Mouse (Mus musculus) cerebellum, adult (tissue): ENCODE results near the gene Cyp2j9.
"Not testable (repeated sequence)": the region's sequence is repeated elsewhere in the genome, so short reads cannot be mapped to it uniquely, and the experiment has no call there.

Experiments
- ATAC-seq: cut with Nextera tagmentation; 2 replicates; pipeline ENCODE4 v1.9.2; 2017; ENCODE audit warnings: mild to moderate bottlenecking, moderate library complexity, mixed read lengths; ENCODE audit not compliant: insufficient number of reproducible peaks, low FRiP score, low TSS enrichment

The Cyp2j9 gene

DNA sequence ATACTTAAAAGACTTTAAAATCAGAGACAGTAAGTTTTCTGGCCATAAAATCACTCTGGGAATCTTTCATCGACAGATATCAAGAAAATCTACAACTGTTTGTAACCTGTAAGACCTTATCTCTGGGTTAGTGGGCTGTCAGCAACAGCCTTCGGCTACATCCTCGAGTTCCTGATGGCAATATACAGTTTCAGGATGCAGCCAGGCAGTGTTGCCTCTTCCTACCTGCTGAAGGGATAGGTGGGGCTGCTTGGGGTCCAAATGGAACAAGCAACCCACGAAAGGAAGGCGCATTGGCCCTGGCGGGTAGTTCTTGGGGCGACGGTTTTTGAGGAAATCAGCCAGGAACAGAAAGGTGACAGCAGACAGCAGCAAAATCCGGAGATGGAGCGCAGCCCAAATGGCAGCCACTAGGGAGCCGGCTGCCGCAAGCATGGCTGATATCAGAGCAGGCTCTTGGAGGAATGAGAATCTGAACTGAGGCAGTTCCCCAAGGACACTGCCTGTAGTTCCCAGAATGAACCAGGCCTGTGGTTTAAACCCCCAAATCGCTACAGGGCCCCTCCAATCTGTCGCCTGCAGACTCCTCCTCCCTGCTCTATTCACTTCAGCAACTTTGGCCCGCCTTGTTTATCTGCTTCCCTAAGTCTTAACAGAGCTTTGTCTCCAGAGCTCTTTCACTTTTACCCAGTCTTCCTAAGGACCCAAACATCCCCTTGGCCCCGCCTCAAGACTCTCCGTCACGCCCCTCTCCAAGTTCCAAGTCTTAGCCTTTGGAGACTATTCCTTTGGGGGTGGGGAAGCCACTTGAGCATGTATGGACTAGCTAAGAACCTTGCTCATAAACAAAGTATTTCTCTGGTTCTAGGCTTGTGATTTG is at the start of gene Cyp2j9:
TSS of gene Cyp2j9 (minus strand) at position 668 of the 880 bp plus-strand sequence.
- ATAC-seq, result peak; percentile 80

- no peak for ATAC-seq
Measured at GRCm38 (mm10) chr4:96635455-96635854, 44.1 kb upstream of the Cyp2j9 start.

- no peak for ATAC-seq
Measured at GRCm38 (mm10) chr4:96622474-96622873, 31.1 kb upstream of the Cyp2j9 start.

DNA sequence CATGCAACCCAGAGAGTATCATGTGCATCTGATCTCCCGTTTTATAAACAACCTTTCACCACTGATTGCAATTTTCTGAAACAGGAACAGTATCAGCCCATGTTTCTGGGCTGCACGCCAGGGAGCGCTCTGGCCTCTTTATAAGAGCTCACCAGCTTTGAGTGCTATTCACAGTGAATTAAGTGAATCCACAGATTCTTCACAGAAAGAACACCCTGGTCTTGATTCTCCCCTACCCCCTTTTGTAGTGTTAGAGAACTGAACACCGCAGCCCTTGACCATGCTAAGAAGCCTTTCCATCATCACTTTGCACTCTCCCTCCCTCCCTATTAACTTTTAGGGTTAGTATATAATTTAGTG is 393 bp upstream of the Cyp2j9 start:
- peak; percentile 65 for ATAC-seq

- ATAC-seq, result peak; percentile 20; the same call in 1 of the 2 replicates
Measured at GRCm38 (mm10) chr4:96581425-96582088, 9.8 kb downstream of the Cyp2j9 start.

DNA sequence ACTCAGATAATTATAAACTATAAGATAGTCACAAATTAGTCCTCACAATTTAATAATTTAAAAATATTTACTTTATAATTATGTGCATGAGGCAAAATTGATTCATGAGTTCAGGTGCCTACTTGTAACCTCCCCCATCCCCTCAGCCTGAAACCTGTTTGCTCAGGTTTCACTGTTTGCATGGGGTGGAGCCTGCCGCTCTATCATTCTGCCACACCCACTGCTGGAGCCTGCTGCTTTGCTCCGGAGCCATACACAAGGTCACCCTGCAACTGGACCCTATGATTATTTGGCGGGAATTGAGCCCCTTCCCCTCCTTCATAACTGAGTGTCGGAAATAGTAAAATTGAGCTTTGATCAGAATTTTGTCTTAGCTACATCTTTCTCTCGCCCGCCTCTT is 11.0 kb downstream of the Cyp2j9 start:
- ATAC-seq, result not testable (repeated sequence)

- no peak for ATAC-seq
Measured at GRCm38 (mm10) chr4:96569442-96569841, 21.9 kb downstream of the Cyp2j9 start.

- no peak for ATAC-seq
Measured at GRCm38 (mm10) chr4:96567988-96568387, 23.4 kb downstream of the Cyp2j9 start.

DNA sequence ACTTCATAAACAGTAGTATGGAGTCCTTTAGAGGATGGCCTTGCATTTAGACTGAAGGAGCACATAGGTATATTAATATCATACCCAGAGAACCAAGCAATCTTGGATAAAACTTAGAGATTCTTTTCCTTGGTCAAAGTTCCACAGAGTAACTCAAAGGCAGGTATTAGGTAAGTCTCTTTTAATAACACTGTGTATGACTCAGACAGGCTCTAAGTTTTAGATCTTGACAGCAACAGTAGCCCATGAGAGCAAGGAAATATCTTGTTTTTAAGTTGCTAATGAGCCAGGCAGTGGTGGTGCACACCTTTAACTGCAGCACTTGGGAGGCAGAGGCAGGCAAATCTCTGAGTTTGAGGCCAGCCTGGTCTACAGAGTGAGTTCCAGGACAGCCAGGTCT is 25.6 kb downstream of the Cyp2j9 start:
- no peak for ATAC-seq

DNA sequence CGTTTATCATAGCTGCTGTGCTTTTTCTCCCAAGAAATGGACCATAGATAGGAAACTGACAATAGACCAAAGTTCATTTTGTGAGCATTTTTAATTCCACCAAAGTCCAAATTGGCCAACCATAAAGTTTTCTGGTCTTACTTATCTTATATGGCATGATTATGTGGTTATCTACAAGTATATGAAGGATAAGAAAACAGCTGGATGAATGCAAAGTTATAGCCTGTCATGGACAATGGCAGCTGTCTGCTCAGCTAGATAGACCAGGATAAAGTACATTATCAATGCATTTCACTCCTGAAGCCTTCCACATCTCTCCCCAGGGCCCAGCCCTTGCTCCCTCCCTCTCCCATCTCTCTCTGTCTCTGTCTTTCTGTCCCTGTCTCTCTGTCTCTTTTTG is 30.9 kb downstream of the Cyp2j9 start:
- no peak for ATAC-seq

DNA sequence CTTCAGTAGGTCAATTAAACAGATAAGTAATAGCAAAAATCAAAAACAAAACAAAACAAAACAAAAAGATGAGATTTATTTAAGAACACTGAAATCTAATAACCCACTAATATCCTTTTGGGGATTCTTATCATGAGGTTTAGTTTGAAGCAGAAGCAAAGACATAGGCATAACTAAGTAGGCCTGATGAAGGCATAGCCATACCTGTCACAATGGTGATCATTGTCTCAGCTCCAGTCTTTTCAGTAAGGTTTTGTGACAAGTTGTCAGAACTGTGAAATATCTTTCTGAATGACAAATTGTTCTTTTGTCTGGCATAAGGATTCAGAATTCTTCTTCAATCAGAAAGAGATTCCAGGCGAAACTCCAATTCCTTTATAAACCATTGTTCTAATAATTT is 31.6 kb downstream of the Cyp2j9 start:
- ATAC-seq, result no peak

GRCm38 (mm10) chr4:96553133-96553819 is 38.1 kb downstream of the Cyp2j9 start, which contains the start of gene Cyp2j6:
TSS of gene Cyp2j6 (minus strand) at chr4:96553661.
- ATAC-seq, result peak; percentile 66

- ATAC-seq, result no peak
Measured at GRCm38 (mm10) chr4:96551619-96552018, 39.8 kb downstream of the Cyp2j9 start.

DNA sequence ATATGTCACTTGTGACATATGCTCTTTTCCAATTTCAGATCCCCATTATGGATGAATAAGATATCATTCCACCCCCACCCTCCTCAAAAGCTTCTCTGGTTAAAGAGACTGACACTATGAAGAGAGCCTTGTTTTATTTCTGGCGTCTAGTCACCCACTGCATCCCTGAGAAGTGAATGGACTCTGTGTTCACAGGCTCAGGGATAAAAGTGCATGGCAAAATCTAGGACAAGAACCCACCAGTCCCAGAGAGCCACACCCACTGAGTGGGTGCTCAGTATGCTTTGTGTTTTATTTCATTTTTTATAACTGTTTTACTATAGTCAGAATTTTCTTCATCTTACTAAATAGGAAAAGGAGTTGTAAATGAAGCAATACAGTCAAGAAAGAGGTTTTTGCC is 45.4 kb downstream of the Cyp2j9 start:
- no peak for ATAC-seq

DNA sequence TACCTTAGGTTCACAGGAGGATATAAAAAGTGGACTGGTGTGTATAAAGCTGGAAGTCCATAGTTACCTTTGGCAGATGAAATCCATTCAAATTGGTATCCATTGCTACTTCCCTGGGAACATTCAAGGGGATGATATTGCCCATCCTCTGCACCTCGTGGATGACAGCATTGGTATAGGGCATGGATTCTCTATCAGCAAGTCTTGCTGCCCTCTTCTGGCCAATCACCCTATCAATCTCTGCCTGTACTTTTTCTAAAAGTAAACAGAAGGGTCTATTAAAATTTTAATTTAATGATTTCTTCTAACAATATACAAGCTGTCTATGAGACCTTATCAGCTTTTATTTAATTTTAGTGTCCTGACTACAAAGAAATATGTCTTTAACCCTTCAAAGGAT is 65.6 kb downstream of the Cyp2j9 start:
- ATAC-seq, result no peak

GRCm38 (mm10) chr4:96522256-96522655 is 69.1 kb downstream of the Cyp2j9 start:
- no peak for ATAC-seq
